Mouse (Mus musculus) kidney, postnatal 4 days (tissue): ENCODE results near the gene Bpifb9a.
A peak's percentile ranks its signal among the peaks of the same experiment; 100 is the strongest.
"Not testable (repeated sequence)": the region's sequence is repeated elsewhere in the genome, so short reads cannot be mapped to it uniquely, and the experiment has no call there.

Experiments used
- DNase-seq, 2 experiments: peaks; one replicate each; pipeline ENCODE4 v3.0.0; 2021; ENCODE audit warnings: mixed read lengths in 2 of 2

The Bpifb9a gene

GRCm38 (mm10) chr2:154257554-154257953 is at the start of gene Bpifb9a:
Gene Bpifb9a (plus strand): TSS chr2:154257854.
- not testable (repeated sequence) for DNase-seq

- DNase-seq, result no peak
These were observed 48.5 kb upstream of the Bpifb9a start for GRCm38 (mm10) chr2:154209112-154209511.

GRCm38 (mm10) chr2:154211121-154211520 is 46.5 kb upstream of the Bpifb9a start:
- no peak for DNase-seq

GRCm38 (mm10) chr2:154211881-154212280 is 45.8 kb upstream of the Bpifb9a start:
- DNase-seq, result no peak

GRCm38 (mm10) chr2:154215191-154215590 is 42.5 kb upstream of the Bpifb9a start:
- DNase-seq, result peak; percentile 83 to 85

- no peak for DNase-seq
These were observed 37.7 kb upstream of the Bpifb9a start for GRCm38 (mm10) chr2:154219950-154220349.

GRCm38 (mm10) chr2:154223265-154223916 is 34.3 kb upstream of the Bpifb9a start, which contains the start of gene Bpifb5:
Gene Bpifb5 (plus strand): TSS chr2:154223742.
- DNase-seq, result peak; percentile 71 to 82

- DNase-seq, result peak; percentile 8 to 35
These were observed 33.8 kb upstream of the Bpifb9a start for GRCm38 (mm10) chr2:154223917-154224273.

GRCm38 (mm10) chr2:154226991-154227390 is 30.7 kb upstream of the Bpifb9a start:
- no peak for DNase-seq

GRCm38 (mm10) chr2:154227830-154228229 is 29.8 kb upstream of the Bpifb9a start:
- DNase-seq, result no peak

GRCm38 (mm10) chr2:154233426-154233825 is 24.2 kb upstream of the Bpifb9a start:
- no peak for DNase-seq

- DNase-seq, result no peak
These were observed 16.9 kb upstream of the Bpifb9a start for GRCm38 (mm10) chr2:154240771-154241170.

- DNase-seq, result not testable (repeated sequence)
These were observed 14.9 kb upstream of the Bpifb9a start for GRCm38 (mm10) chr2:154242726-154243125.

GRCm38 (mm10) chr2:154243356-154244036 is 14.2 kb upstream of the Bpifb9a start:
- no peak for DNase-seq

- no peak for DNase-seq
These were observed 12.3 kb upstream of the Bpifb9a start for GRCm38 (mm10) chr2:154245322-154245721.

- not testable (repeated sequence) for DNase-seq
These were observed 2.4 kb upstream of the Bpifb9a start for GRCm38 (mm10) chr2:154255254-154255653.

- DNase-seq, result no peak
These were observed 1.9 kb upstream of the Bpifb9a start for GRCm38 (mm10) chr2:154255770-154256169.

GRCm38 (mm10) chr2:154264397-154264796 is 6.7 kb downstream of the Bpifb9a start:
- DNase-seq, result not testable (repeated sequence)

- DNase-seq, result not testable (repeated sequence)
These were observed 34.2 kb downstream of the Bpifb9a start for GRCm38 (mm10) chr2:154291866-154292265.

GRCm38 (mm10) chr2:154292833-154293232 is 35.2 kb downstream of the Bpifb9a start:
- no peak for DNase-seq

- DNase-seq, result peak; percentile 70 to 73
These were observed 37.1 kb downstream of the Bpifb9a start for GRCm38 (mm10) chr2:154294746-154295145.

- DNase-seq, result peak; percentile 83 to 85
These were observed 42.8 kb downstream of the Bpifb9a start for GRCm38 (mm10) chr2:154300496-154300895.

- no peak for DNase-seq
These were observed 44.1 kb downstream of the Bpifb9a start for GRCm38 (mm10) chr2:154301763-154302162.

- DNase-seq, result not testable (repeated sequence)
These were observed 47.0 kb downstream of the Bpifb9a start for GRCm38 (mm10) chr2:154304604-154305003.
